9 mouse cellular contexts compared by ENCODE assay signal in genomic region chr12:72515446-72515845, GRCm38 (mm10). TPM values are rescaled to one million over a fixed set of nuclear protein-coding genes. Genes with fewer than 3 reads are reported as not detected.
DNase-seq lines count a peak whose midpoint lies in the region; ATAC-seq lines count a peak whose summit lies in the region.
"Had no signal": no experiment of that assay in that cellular context is flagged by ENCODE, and none has a peak within 500 bp of the region (broad histone marks: within the 10 kb centered on the region; RNA-seq: fewer than 3 reads in every experiment).

No protein-coding gene starts in this region.

- WGBS in neural tube, embryonic 15.5 days, result 55% methylated on average over 3 of the region's 3 CpGs

- H3K9ac ChIP-seq in neural tube, embryonic 15.5 days (replicated peaks), result no peak overlapping the region
- H3K9ac ChIP-seq: lung, embryonic 15.5 days had no signal

- no peaks in the 10 kb centered on the region for H3K9me3 ChIP-seq in neural tube, embryonic 15.5 days (replicated peaks)
- H3K9me3 ChIP-seq: lung, embryonic 15.5 days had no signal

- H3K4me2 ChIP-seq in neural tube, embryonic 15.5 days, result no peak overlapping the region
- H3K4me2 ChIP-seq: lung, embryonic 15.5 days had no signal

- peak; percentile 39 for DNase-seq in embryo, embryonic 10 days (ENCODE audit: low spot score)
- no peak for DNase-seq in embryo, embryonic 9.5 days (ENCODE audit: extremely low spot score)
- peak; percentile 33 for DNase-seq in layer of hippocampus, adult 9-10 months (ENCODE audit: low spot score)
- DNase-seq in layer of hippocampus, postnatal 10 days (ENCODE audit: low spot score in 2 of 2), result no peak
- DNase-seq in R1 (ENCODE audit: low read depth, low spot score), result peak; percentile 33
- peak; percentile 58 for DNase-seq in lung, postnatal 36 days
- DNase-seq in gastrocnemius, postnatal 25 days, result no peak

- no peak overlapping the region for H3K27ac ChIP-seq in neural tube, embryonic 15.5 days (replicated peaks)
- H3K27ac ChIP-seq: lung, embryonic 15.5 days had no signal

- no peak for ATAC-seq in neural tube, embryonic 15.5 days (ENCODE audit: low FRiP score)

- H3K27me3 ChIP-seq in neural tube, embryonic 15.5 days (replicated peaks), result no peaks in the 10 kb centered on the region
- H3K27me3 ChIP-seq: lung, embryonic 15.5 days had no signal

- no peaks in the 10 kb centered on the region for H3K36me3 ChIP-seq in neural tube, embryonic 15.5 days
- H3K36me3 ChIP-seq: lung, embryonic 15.5 days had no signal

- no peak overlapping the region for H3K4me3 ChIP-seq in neural tube, embryonic 15.5 days (replicated peaks)
- H3K4me3 ChIP-seq: lung, embryonic 15.5 days had no signal

- peaks cover 9% of the 10 kb centered on the region for H3K4me1 ChIP-seq in neural tube, embryonic 15.5 days
- H3K4me1 ChIP-seq: lung, embryonic 15.5 days had no signal

RNA-seq across cellular contexts. Expression of gene Pcnx4, which starts 20.7 kb away (rescaled TPM):
- total RNA-seq in layer of hippocampus, postnatal 10 days (2021), result 10 to 100 TPM; 32.3 TPM
- 21.9 and 22.7 TPM in 2 replicates for polyA plus RNA-seq in neural tube, embryonic 15.5 days (2015; fragmentation: Nextera tagmentation; extraction: Ambion mirVana)
- 1 to 10 TPM; 2.5 TPM for total RNA-seq in gastrocnemius, postnatal 25 days (2021)

Comparison
In these comparisons a context has a peak if more than half of its experiments do, and no peak if none do; other contexts are left out.
1. DNase-seq: peak in embryo, embryonic 10 days (single experiment), layer of hippocampus, adult 9-10 months (single experiment), R1 (single experiment) and lung, postnatal 36 days (single experiment); none in embryo, embryonic 9.5 days (single experiment), layer of hippocampus, postnatal 10 days (0 of 2) and gastrocnemius, postnatal 25 days (single experiment).
2. RNA of gene Pcnx4, which starts 20.7 kb away (total RNA-seq): 32.3 TPM in layer of hippocampus, postnatal 10 days; 2.5 TPM in gastrocnemius, postnatal 25 days; every median in the first group is over 4 times any median in the second.